Mouse (Mus musculus) intestine, postnatal 0 days (tissue): ENCODE measurements around the gene Coro2a. TPM values are rescaled to one million over a fixed set of nuclear protein-coding genes. Genes with fewer than 3 reads are reported as not detected.

ENCODE experiments used
- ATAC-seq: fragments of 200-750 bp; cut with Nextera tagmentation; 2 replicates; pipeline ENCODE4 v1.8.0; 2017; ENCODE audit warnings: mild to moderate bottlenecking, moderate TSS enrichment, moderate library complexity
- H3K27ac ChIP-seq: fragments of 300-500 bp; sonication (generic); 2 replicates; pipeline ENCODE4 v1.5.1; 2014; ENCODE audit warnings: mild to moderate bottlenecking, low read depth, low read length, moderate library complexity
- H3K27me3 ChIP-seq: fragments of 300-500 bp; sonication (generic); replicated peaks from 2 replicates; pipeline ENCODE4 v1.6.1; 2014; ENCODE audit warnings: low read length, mixed read lengths; ENCODE audit not compliant: control insufficient read depth, insufficient read depth
- H3K36me3 ChIP-seq: fragments of 300-500 bp; sonication (generic); 2 replicates; pipeline ENCODE4 v1.6.1; 2014; ENCODE audit warnings: mild to moderate bottlenecking, moderate library complexity; ENCODE audit not compliant: control insufficient read depth, insufficient read depth
- H3K4me1 ChIP-seq: fragments of 300-500 bp; sonication (generic); replicated peaks from 2 replicates; pipeline ENCODE4 v1.6.1; 2014; ENCODE audit warnings: antibody characterized with exemption, low read length, mixed read lengths; ENCODE audit not compliant: control insufficient read depth, insufficient read depth
- H3K4me2 ChIP-seq: fragments of 300-500 bp; sonication (generic); replicated peaks from 2 replicates; pipeline ENCODE4 v1.6.1; 2014; ENCODE audit warnings: low read depth, mild to moderate bottlenecking, moderate library complexity
- H3K4me3 ChIP-seq: fragments of 300-500 bp; sonication (generic); 2 replicates; pipeline ENCODE4 v1.5.1; 2014; ENCODE audit warnings: low read depth, low read length
- H3K9ac ChIP-seq: fragments of 300-500 bp; sonication (generic); 2 replicates; pipeline ENCODE4 v1.6.1; 2014; ENCODE audit warnings: mild to moderate bottlenecking, low read depth, low read length
- H3K9me3 ChIP-seq: fragments of 300-500 bp; sonication (generic); 2 replicates; pipeline ENCODE4 v1.6.1; 2016; ENCODE audit warnings: mixed run types; ENCODE audit not compliant: control insufficient read depth
- CTCF ChIP-seq: sonication (generic); IDR thresholded peaks from 2 replicates; pipeline ENCODE4 v1.5.1; 2016; ENCODE audit warnings: low read depth, mild to moderate bottlenecking, control low read depth, antibody characterized with exemption, moderate library complexity
- WGBS: fragments of 180-500 bp; shearing (Covaris S2); extraction: QIAGEN DNeasy Blood & Tissue Kit; methylation state at CpG from one replicate; pipeline ENCODE4 v1.1.7; 2014; 5-methylcytosine and 5-hydroxymethylcytosine counted together
- polyA plus RNA-seq: library from polyadenylated mRNA; unstranded; fragments of >200 nt; fragmentation: Nextera tagmentation; extraction: Ambion mirVana; gene quantifications from 2 replicates; pipeline ENCODE4 v1.2.1, GENCODE M21; 2015

Gene Coro2a
- polyA plus RNA-seq, 1 experiment from 2014 or later: 53.0 TPM

DNA sequence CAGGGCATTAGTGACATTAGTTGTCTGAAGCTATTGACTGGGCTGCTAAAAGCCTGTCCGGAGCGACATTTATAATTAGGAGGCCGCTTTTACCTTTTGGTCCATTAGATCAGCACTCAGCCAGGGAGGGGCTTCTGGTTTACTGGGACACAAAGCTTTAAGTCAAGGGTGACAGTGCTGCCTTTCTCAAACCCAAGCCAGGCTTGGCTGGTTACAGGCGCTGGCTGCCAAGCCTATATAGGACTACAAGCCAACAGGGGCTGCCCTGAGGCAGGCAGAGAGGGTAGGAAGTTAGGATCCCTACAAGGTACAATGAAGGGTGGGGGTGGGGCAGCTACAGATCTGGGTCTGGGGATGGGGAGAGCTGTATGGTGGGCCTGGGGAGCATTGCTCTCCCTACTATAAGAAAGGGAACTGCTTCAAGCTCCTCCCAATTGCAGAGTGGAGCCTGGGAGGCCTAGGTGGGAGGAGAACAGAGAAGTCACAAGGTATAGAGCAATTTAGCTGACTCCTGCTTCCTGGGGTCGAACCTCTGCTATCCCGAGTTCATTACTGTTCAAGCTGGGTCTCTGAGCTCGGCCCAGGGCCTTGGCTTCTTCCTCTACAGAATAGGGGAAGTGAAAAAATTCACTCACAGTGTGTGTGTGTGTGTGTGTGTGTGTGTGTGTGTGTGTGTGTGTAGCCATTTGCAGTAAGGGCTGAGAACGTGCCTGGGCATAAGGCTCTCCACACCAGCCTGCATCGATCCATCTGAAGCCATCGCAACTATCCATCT lies 47.5 kb downstream of the Coro2a start:
- Histone ChIP-seq H3K27me3 (no peaks in the 10 kb centered on the region), H3K27ac (peak overlapping the region; percentile 92), H3K36me3 (peaks cover 19% of the 10 kb centered on the region), H3K4me1 (peaks cover 14% of the 10 kb centered on the region; the same call in 1 of the 2 replicates), H3K4me2 (0 out of 2 replicates have a peak overlapping the region, but pooled peaks have one; percentile 24), H3K4me3 (no peak overlapping the region), H3K9me3 (no peaks in the 10 kb centered on the region), H3K9ac (no peak overlapping the region)
- TF ChIP-seq CTCF: no peak
- ATAC-seq: peak; percentile 26
- 47% methylated on average over 10 of the region's 10 CpGs for WGBS

GRCm38 (mm10) chr4:46553864-46554263 lies 48.1 kb downstream of the Coro2a start:
- H3K27me3 ChIP-seq: no peaks in the 10 kb centered on the region
- peak overlapping the region; percentile 92 for H3K27ac ChIP-seq
- no peak overlapping the region for H3K9ac ChIP-seq
- TF ChIP-seq CTCF: no peak
- ATAC-seq: peak; percentile 62
- no peak overlapping the region for H3K4me3 ChIP-seq
- peaks cover 14% of the 10 kb centered on the region; the same call in 1 of the 2 replicates for H3K4me1 ChIP-seq
- no peak overlapping the region for H3K4me2 ChIP-seq
- H3K36me3 ChIP-seq: peaks cover 21% of the 10 kb centered on the region
- H3K9me3 ChIP-seq: no peaks in the 10 kb centered on the region
- WGBS: 33% methylated on average over 1 of the region's 1 CpGs

DNA sequence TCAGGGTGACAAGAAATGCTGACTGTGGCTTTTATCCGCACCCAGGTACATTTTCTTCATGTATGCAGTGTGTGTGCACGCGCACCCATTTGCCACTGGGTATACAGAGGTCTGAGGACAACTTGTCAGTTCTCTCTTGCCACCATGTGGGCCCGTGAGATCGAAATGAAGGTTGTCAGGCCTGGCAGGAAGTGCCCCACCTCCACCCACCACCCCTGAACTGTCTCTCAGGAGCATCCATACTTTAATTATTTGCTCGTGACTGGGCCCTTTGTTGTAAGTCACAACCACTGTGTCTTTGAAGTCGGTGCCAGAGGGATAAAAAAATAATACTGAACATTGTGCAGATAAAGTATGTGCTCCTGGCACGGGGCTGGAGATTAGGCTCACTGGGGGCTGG lies 51.6 kb downstream of the Coro2a start:
- H3K9me3 ChIP-seq: no peaks in the 10 kb centered on the region
- no peak overlapping the region for H3K4me3 ChIP-seq
- H3K27ac ChIP-seq: no peak overlapping the region
- 0 out of 2 replicates have a peak, but pooled peaks cover 5% of the 10 kb centered on the region for H3K4me1 ChIP-seq
- ATAC-seq: no peak
- no peak overlapping the region for H3K9ac ChIP-seq
- no peak for TF ChIP-seq CTCF
- H3K36me3 ChIP-seq: peaks cover 39% of the 10 kb centered on the region
- H3K4me2 ChIP-seq: no peak overlapping the region
- H3K27me3 ChIP-seq: no peaks in the 10 kb centered on the region
- 70% methylated on average over 8 of the region's 8 CpGs for WGBS

DNA sequence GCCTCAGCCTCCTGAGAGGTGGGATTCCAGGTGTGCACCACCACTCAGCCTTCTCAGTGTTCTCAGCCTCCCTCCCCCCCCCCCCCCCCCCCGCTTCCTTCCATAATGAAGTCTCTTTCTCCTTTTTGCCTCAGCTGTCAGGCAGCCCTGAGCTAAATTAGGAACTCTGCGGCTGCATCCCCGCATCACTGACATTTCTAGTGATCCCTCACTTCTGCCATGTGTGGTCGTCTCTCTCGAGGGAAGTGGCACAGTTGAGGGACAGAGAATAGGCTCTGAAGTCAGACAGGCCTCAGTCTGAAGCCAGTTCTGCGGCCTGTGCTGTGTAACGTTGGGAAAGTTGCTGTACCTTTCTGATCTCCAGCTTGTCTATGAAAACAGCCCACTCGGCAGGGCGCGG lies 52.0 kb downstream of the Coro2a start:
- no peaks in the 10 kb centered on the region for H3K9me3 ChIP-seq
- no peak overlapping the region for H3K27ac ChIP-seq
- H3K4me3 ChIP-seq: no peak overlapping the region
- WGBS: 82% methylated on average over 10 of the region's 10 CpGs
- no peak overlapping the region for H3K4me2 ChIP-seq
- 0 out of 2 replicates have a peak, but pooled peaks cover 5% of the 10 kb centered on the region for H3K4me1 ChIP-seq
- H3K27me3 ChIP-seq: no peaks in the 10 kb centered on the region
- H3K36me3 ChIP-seq: peaks cover 39% of the 10 kb centered on the region
- no peak for TF ChIP-seq CTCF
- ATAC-seq: no peak
- H3K9ac ChIP-seq: no peak overlapping the region

GRCm38 (mm10) chr4:46546709-46547108 lies 55.3 kb downstream of the Coro2a start:
- no peak overlapping the region for H3K27ac ChIP-seq
- H3K4me2 ChIP-seq: no peak overlapping the region
- peaks cover 56% of the 10 kb centered on the region for H3K36me3 ChIP-seq
- WGBS: 60% methylated on average over 6 of the region's 6 CpGs
- H3K27me3 ChIP-seq: no peaks in the 10 kb centered on the region
- no peak overlapping the region for H3K9ac ChIP-seq
- no peak overlapping the region for H3K4me3 ChIP-seq
- ATAC-seq: no peak
- no peaks in the 10 kb centered on the region for H3K4me1 ChIP-seq
- TF ChIP-seq CTCF: no peak
- H3K9me3 ChIP-seq: no peaks in the 10 kb centered on the region

GRCm38 (mm10) chr4:46545498-46545897 lies 56.5 kb downstream of the Coro2a start:
- Histone ChIP-seq H3K4me2 (no peak overlapping the region), H3K4me3 (no peak overlapping the region), H3K27me3 (no peaks in the 10 kb centered on the region), H3K9ac (no peak overlapping the region), H3K4me1 (no peaks in the 10 kb centered on the region), H3K36me3 (peaks cover 48% of the 10 kb centered on the region), H3K27ac (no peak overlapping the region), H3K9me3 (no peaks in the 10 kb centered on the region)
- WGBS: 10% methylated on average over 9 of the region's 9 CpGs
- peak; percentile 69 for ATAC-seq
- peak; percentile 64 for TF ChIP-seq CTCF
